Mouse (Mus musculus) kidney, adult 2 months (tissue): ENCODE measurements at regions not wholly inside any gene's neighbourhood (a gene's known extent, or its start where the extent isn't known, plus 50 kb on each side); places are given as distances from the start of the nearest gene placed in this dataset.

Experiments used
- CTCF ChIP-seq: fragments of 200-500 bp; conservative IDR thresholded peaks from 2 replicates; pipeline ENCODE4 v1.5.1; 2011; ENCODE audit warnings: low read depth, mild to moderate bottlenecking, control low read depth, low read length, moderate library complexity, mixed read lengths; ENCODE audit not compliant: insufficient read depth, insufficient read length
- POLR2A ChIP-seq: fragments of 200-500 bp; IDR thresholded peaks from one replicate; pipeline ENCODE4 v1.6.1; 2011; ENCODE audit warnings: low read depth, low read length, control low read depth

DNA sequence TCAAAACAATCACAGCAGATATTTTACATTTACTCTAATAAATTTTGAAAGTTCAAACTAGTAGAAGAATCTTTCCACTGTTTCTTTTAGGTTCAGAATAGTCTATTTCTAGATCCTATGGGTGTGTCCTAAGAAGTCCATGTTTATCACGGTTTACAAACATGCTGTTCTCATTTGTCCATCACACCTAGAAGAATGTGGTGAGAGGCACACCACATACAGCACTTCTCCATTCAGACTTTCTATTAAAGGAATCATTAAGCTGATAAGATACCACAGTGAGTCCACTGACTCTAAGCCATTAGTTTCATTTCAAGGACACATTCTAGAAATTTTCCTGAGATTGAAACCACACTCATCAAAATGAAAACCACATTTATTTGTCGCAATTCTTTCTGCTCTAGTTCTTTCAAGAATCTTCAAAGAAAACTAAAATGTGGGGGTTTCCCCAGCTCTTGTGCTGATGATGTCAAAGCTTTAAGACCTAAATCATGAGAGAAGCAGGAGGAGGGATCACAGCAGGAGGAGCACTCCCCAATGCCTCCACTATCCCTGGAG lies 101.1 kb upstream of the Ptgfr start:
- no peak for TF ChIP-seq POLR2A
- TF ChIP-seq CTCF: no peak
